Mouse (Mus musculus): Measurements from ENCODE around the gene Hoxa11. TPM values are rescaled to one million over a fixed set of nuclear protein-coding genes. Genes with fewer than 3 reads are reported as not detected.

Hoxa11 gene
- polyA plus RNA-seq, 1 experiment = not detected

DNA sequence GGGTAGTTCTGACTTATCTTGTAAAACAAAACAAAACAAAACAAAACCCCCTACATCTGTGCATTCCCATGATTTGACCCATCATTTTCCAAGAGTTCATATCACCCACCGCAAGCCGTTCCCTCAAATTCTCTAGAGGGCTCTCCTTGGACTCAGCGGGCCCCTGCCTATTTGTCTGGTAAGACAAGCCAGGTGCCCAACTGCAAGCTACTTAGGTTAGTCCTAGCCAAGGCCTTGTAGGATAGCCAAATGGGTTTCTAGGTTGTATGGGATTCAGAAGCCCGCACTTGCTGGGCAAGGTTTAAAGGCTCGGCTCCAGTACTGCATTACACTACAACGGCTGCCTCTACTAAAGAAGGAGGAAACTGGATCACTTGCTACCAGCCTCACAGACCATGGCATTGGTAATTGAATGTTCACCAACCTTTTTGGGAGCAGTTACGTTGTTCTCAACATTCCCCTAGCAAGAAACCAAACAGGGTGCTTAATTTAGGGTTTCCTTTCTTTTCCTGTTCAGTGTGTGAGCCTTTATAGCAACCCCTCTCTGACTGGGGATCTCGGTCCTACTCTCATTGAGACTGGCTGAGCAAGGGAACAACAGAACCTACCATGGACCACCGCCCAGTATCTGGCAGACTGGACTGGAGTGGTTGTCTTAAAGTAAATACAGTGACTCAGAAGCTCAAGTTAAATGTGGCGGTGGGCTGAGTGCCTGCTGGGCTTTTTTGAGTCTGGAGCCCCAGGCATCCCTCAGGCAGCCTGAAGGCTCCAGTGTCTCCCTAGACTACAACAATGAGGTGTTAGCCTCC is 8.1 kb downstream of the Hoxa11 start:
- H3K4me1 ChIP-seq (ENCODE audit: control insufficient read depth, insufficient read depth, low read length) = no peaks in the 10 kb centered on the region
- WGBS = 13% methylated on average over 10 of the region's 10 CpGs
- TF ChIP-seq POLR2A (IDR thresholded peaks at IDR 0.05; ENCODE audit: insufficient read depth, low read depth, low read length) (no peak), CTCF (IDR thresholded peaks at IDR 0.05; ENCODE audit: insufficient read depth, low read depth, low read length) (no peak)
- no peak overlapping the region for H3K27ac ChIP-seq (ENCODE audit: insufficient read depth, low read depth, low read length)
- H3K4me3 ChIP-seq (ENCODE audit: insufficient read depth, low read depth, low read length) = no peak overlapping the region

DNA sequence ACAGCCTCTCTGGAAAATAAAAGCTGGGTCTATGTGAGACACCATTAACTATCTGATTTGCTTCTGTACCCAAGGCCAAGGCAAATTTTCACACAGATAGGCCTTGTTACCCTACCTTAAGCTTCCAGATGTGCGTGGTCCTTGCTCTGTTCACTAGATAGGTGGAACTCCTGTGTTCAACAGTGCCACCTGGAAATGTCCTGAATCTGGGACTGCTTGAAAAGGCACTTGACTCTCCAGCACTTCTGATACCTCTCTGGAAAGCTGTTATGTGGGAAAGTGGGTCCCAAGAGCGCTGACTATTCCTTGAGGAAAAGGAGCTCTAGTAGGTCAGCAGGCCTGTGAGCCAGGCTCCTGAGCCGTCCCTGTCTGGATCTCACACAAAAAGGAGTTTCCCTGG is 8.8 kb downstream of the Hoxa11 start:
- H3K27ac ChIP-seq (ENCODE audit: insufficient read depth, low read depth, low read length) = no peak overlapping the region
- H3K4me3 ChIP-seq (ENCODE audit: insufficient read depth, low read depth, low read length) = no peak overlapping the region
- no peaks in the 10 kb centered on the region for H3K4me1 ChIP-seq (ENCODE audit: control insufficient read depth, insufficient read depth, low read length)
- whole genome bisulfite sequencing = 9% methylated on average over 3 of the region's 3 CpGs
- TF ChIP-seq CTCF (IDR thresholded peaks at IDR 0.05; ENCODE audit: insufficient read depth, low read depth, low read length) (no peak), POLR2A (IDR thresholded peaks at IDR 0.05; ENCODE audit: insufficient read depth, low read depth, low read length) (no peak)

DNA sequence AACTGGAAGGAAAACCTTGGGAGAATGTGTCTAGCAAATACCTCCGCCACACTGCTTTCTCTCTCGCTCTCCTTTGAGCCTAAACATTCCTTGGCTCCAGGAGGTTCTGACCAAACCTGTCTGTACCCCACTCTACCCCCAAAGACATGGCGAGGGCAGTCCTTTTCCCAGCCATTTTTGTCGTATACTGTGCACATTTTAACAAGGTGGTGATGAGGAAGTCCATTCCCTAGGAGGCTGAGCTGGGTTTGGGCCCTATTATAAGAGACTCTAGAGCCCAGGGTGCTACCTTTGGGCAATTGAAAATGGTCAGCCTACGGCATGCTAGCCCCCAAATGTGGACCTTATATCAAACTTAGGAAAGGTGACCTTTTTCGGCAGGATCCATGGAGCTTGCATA is 9.7 kb downstream of the Hoxa11 start:
- Histone ChIP-seq H3K4me1 (ENCODE audit: control insufficient read depth, insufficient read depth, low read length) (no peaks in the 10 kb centered on the region), H3K4me3 (ENCODE audit: insufficient read depth, low read depth, low read length) (no peak overlapping the region), H3K27ac (ENCODE audit: insufficient read depth, low read depth, low read length) (no peak overlapping the region)
- TF ChIP-seq CTCF (IDR thresholded peaks at IDR 0.05; ENCODE audit: insufficient read depth, low read depth, low read length) = no peak
- no peak for TF ChIP-seq POLR2A (IDR thresholded peaks at IDR 0.05; ENCODE audit: insufficient read depth, low read depth, low read length)
- WGBS = 23% methylated on average over 6 of the region's 6 CpGs

DNA sequence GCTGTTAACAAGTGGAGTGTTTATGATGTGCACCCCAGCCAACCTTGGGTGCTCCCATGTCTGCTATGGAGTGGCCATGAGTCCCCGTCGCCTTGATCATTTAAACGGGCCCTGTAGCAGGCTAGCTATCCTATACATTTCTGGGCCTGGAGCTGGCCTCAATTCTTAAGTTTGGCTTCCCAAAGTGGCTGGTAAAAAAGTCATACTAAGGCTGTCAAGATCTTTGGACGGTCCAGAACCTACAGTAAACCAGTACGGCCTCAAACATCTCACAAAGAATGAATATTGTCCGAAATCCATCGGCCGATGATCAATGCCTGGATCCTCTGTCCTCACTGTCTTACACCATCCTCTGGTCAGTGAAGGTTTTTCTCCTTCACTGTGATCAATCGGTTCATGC is 10.3 kb downstream of the Hoxa11 start:
- Histone ChIP-seq H3K4me1 (ENCODE audit: control insufficient read depth, insufficient read depth, low read length) (no peaks in the 10 kb centered on the region), H3K4me3 (ENCODE audit: insufficient read depth, low read depth, low read length) (no peak overlapping the region), H3K27ac (ENCODE audit: insufficient read depth, low read depth, low read length) (no peak overlapping the region)
- 33% methylated on average over 9 of the region's 9 CpGs for WGBS
- TF ChIP-seq CTCF (IDR thresholded peaks at IDR 0.05; ENCODE audit: insufficient read depth, low read depth, low read length) (no peak), POLR2A (IDR thresholded peaks at IDR 0.05; ENCODE audit: insufficient read depth, low read depth, low read length) (no peak)

DNA sequence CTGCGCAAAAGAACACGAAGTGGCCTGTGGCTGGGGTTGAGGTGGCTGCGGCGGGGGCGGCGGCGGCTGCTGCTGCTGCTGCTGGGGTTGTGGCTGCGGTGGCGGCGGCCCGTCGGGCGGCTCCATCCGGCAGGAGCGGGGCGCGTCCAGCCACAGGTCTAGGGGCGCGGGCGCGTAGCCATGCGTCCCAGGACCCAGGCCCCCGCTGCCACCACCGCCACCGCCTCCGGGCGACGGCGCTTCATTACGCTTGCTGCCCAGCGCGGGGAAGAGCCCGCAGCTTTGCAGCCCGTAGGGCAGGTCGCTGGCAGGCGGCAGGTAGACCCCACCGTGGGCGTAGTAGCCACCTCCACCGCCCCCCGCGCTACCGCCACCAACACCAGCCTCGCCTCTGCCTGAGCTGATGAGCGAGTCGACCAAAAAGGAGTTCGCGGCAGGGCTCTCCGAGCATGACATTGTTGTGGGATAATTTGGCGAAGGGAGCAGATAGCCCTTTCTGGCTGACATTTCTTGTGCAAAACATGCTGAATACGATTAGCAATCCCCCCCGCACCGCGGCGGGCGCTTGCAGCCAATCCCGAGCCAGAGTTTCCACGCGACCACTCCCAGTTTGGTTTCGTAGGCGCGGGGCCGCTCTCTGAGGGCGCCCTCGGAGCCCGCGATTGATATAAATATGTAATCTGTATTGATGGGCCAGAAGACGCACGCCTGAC is 11.0 kb downstream of the Hoxa11 start:
- H3K27ac ChIP-seq (ENCODE audit: insufficient read depth, low read depth, low read length) = no peak overlapping the region
- WGBS = 2% methylated on average over 64 of the region's 68 CpGs
- H3K4me1 ChIP-seq (ENCODE audit: control insufficient read depth, insufficient read depth, low read length) = no peaks in the 10 kb centered on the region
- TF ChIP-seq CTCF (IDR thresholded peaks at IDR 0.05; ENCODE audit: insufficient read depth, low read depth, low read length) (no peak), POLR2A (IDR thresholded peaks at IDR 0.05; ENCODE audit: insufficient read depth, low read depth, low read length) (no peak)
- H3K4me3 ChIP-seq (ENCODE audit: insufficient read depth, low read depth, low read length) = no peak overlapping the region

DNA sequence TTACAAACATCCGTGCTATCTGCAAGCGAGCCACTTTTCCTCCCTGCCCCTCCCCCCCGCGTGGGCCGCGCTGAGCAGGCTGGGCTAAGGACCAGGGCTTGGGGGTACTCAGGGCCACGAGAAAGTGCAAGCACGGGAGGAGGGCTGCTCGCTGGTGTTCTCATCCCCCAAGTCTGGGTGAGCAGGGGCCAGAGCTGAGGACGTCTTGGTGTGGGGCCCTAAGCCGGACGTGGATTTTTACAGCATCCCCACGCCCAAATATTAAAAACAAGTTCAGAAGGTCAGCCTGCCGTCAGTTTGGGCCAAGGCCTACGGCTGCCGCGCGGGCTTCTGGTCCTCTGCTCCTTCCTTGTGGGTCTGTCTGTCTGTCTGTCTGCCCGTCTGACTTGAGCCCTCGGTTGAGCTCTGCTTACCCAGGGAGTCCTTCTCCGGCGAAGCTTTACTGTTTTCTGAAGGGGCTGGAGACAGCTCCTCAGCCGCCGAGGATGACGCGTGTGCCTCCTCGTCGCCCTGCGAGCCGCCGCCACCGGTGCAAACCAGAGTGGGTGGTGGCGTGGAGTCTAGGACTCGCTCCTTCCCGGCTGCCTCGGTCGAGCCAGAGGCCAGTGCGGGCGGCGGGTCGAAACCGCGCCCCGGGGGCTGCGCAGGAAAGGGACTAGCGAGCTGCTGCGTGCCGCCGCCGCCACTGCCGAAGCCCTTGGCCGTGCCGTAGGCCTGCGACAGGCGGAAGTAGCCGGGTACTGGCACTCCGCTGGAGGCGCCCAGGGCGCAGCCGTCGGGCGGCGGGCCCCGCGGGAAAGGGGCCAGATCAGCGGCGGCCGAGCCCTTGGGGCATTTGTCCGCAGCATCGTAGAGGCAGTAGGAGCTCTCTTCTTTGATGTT is 11.8 kb downstream of the Hoxa11 start:
- Histone ChIP-seq H3K27ac (ENCODE audit: insufficient read depth, low read depth, low read length) (no peak overlapping the region), H3K4me3 (ENCODE audit: insufficient read depth, low read depth, low read length) (no peak overlapping the region), H3K4me1 (ENCODE audit: control insufficient read depth, insufficient read depth, low read length) (no peaks in the 10 kb centered on the region)
- 2% methylated on average over 70 of the region's 70 CpGs for WGBS
- TF ChIP-seq CTCF (IDR thresholded peaks at IDR 0.05; ENCODE audit: insufficient read depth, low read depth, low read length) (no peak), POLR2A (IDR thresholded peaks at IDR 0.05; ENCODE audit: insufficient read depth, low read depth, low read length) (no peak)

DNA sequence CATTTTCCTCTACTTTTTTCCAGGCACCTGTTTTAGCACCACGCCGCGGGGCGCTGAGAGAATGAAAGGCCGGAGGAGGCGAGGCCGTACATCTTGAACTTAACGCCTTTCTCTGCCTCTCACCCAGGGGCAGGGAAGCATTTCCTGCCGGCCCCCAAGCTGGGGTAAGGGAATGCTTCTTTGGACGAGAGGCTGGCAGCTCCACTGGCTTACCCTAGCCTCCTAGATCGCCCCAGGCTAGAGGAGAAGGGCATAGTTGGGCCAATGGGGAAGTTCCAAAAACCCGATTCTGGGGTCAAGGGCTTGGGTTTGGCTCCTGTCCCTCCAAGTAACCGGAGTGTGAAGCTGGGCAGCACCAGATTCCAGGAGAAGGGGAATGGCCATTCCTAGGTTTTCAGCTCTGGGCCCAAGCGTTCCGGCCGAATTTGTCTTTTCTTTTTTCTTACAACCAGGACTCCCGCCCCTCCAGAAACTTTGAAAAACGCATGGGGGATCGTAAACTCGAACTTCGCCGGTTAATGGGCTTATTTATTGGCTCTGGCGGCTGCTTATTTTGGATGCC is 12.5 kb downstream of the Hoxa11 start:
- Histone ChIP-seq H3K4me3 (ENCODE audit: insufficient read depth, low read depth, low read length) (no peak overlapping the region), H3K27ac (ENCODE audit: insufficient read depth, low read depth, low read length) (no peak overlapping the region), H3K4me1 (ENCODE audit: control insufficient read depth, insufficient read depth, low read length) (no peaks in the 10 kb centered on the region)
- TF ChIP-seq POLR2A (IDR thresholded peaks at IDR 0.05; ENCODE audit: insufficient read depth, low read depth, low read length) = no peak
- no peak for TF ChIP-seq CTCF (IDR thresholded peaks at IDR 0.05; ENCODE audit: insufficient read depth, low read depth, low read length)
- 3% methylated on average over 23 of the region's 23 CpGs for whole genome bisulfite sequencing

DNA sequence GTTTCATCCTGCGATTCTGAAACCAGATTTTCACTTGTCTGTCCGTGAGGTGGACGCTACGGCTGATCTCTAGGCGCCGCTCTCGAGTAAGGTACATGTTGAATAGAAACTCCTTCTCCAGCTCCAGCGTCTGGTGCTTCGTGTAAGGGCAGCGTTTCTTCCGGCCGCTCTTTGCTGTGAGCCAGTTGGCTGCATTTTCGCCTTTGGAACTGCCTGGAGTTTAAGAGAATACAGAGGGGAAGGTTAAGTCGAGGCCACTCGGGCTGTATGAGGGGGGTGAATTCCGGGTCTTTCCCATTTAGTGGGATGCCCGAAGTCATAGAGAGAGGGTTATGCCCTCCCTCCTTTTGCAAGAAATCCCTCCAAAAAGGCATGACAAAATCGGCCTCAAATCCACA is 13.0 kb downstream of the Hoxa11 start:
- WGBS = 1% methylated on average over 18 of the region's 18 CpGs
- no peak overlapping the region for H3K4me3 ChIP-seq (ENCODE audit: insufficient read depth, low read depth, low read length)
- no peak for TF ChIP-seq POLR2A (IDR thresholded peaks at IDR 0.05; ENCODE audit: insufficient read depth, low read depth, low read length)
- TF ChIP-seq CTCF (IDR thresholded peaks at IDR 0.05; ENCODE audit: insufficient read depth, low read depth, low read length) = no peak

More for the DNA sequence above, 13.0 kb downstream of the Hoxa11 start:
- Histone ChIP-seq H3K4me1 (ENCODE audit: control insufficient read depth, insufficient read depth, low read length) (no peaks in the 10 kb centered on the region), H3K27ac (ENCODE audit: insufficient read depth, low read depth, low read length) (no peak overlapping the region)

Measured in olfactory bulb, adult 2 months (tissue).